Mouse (Mus musculus) myocyte (in vitro differentiated cells): ENCODE results near the gene Gm10643.

Source experiments
- CEBPB ChIP-seq: IDR thresholded peaks from 2 replicates; pipeline ENCODE4 v1.6.1; 2011; ENCODE audit warnings: mild to moderate bottlenecking, moderate library complexity; ENCODE audit not compliant: poor library complexity, insufficient read depth, severe bottlenecking
- E2F4 ChIP-seq: IDR thresholded peaks from one replicate; pipeline ENCODE4 v1.6.1; 2011; ENCODE audit warnings: mild to moderate bottlenecking, control low read depth, moderate library complexity; ENCODE audit not compliant: insufficient read depth
- MAX ChIP-seq: IDR thresholded peaks from one replicate; pipeline ENCODE4 v1.6.1; 2011; ENCODE audit warnings: low read depth, mild to moderate bottlenecking, control low read depth
- MYOD1 ChIP-seq, 3 experiments: IDR thresholded peaks; one replicate each; pipeline ENCODE4 v1.6.1; 2011; ENCODE audit warnings: control low read depth in 2 of 3, low read depth in 2 of 3, mild to moderate bottlenecking in 2 of 3, moderate library complexity in 1 of 3; ENCODE audit not compliant: insufficient read length in 2 of 3, control insufficient read depth in 1 of 3
- POLR2A ChIP-seq: IDR thresholded peaks from one replicate; pipeline ENCODE4 v1.6.1; 2011; ENCODE audit warnings: low read depth, mild to moderate bottlenecking, control low read depth, moderate library complexity; ENCODE audit not compliant: insufficient read length
- POLR2AphosphoS2 ChIP-seq: IDR thresholded peaks from one replicate; pipeline ENCODE4 v1.6.1; 2011; ENCODE audit warnings: low read depth, control low read depth; ENCODE audit not compliant: insufficient read length
- SRF ChIP-seq: IDR thresholded peaks from one replicate; pipeline ENCODE4 v1.6.1; 2011; ENCODE audit warnings: low read depth; ENCODE audit not compliant: control insufficient read depth, insufficient read length
- TCF12 ChIP-seq: IDR thresholded peaks from one replicate; pipeline ENCODE4 v1.6.1; 2011; ENCODE audit warnings: mild to moderate bottlenecking, control low read depth; ENCODE audit not compliant: poor library complexity, insufficient read depth, severe bottlenecking
- TCF3 ChIP-seq: IDR thresholded peaks from one replicate; pipeline ENCODE4 v1.6.1; 2011; ENCODE audit warnings: low read depth, control low read depth; ENCODE audit not compliant: insufficient read length
- USF1 ChIP-seq: IDR thresholded peaks from one replicate; pipeline ENCODE4 v1.6.1; 2011; ENCODE audit warnings: low read depth, mild to moderate bottlenecking, control low read depth, moderate library complexity

- TF ChIP-seq TCF12, result no peak
- no peak for TF ChIP-seq POLR2AphosphoS2
- no peak for TF ChIP-seq POLR2A
- TF ChIP-seq SRF, result no peak
- no peak for TF ChIP-seq E2F4
- no peak for TF ChIP-seq USF1
- TF ChIP-seq CEBPB, result no peak
- no peak for TF ChIP-seq TCF3
- no peak for TF ChIP-seq MAX
- TF ChIP-seq MYOD1 (IDR thresholded peaks at IDR 0.05; ENCODE audit: control insufficient read depth in 1 of 3, insufficient read length in 2 of 3, low read depth in 2 of 3), result no peak
Measured at GRCm38 (mm10) chr8:84042948-84043342, 22.0 kb downstream of the Gm10643 start.
